Mouse (Mus musculus): ENCODE measurements around the gene Hyal6. TPM values are rescaled to one million over a fixed set of nuclear protein-coding genes. Genes with fewer than 3 reads are reported as not detected.

Gene Hyal6
- not detected in 2 replicates for polyA plus RNA-seq (2021; fragmentation: Nextera tagmentation)
- long read RNA-seq, experiment 1, result 0 reads
- long read RNA-seq, experiment 2, result 0 reads

DNA sequence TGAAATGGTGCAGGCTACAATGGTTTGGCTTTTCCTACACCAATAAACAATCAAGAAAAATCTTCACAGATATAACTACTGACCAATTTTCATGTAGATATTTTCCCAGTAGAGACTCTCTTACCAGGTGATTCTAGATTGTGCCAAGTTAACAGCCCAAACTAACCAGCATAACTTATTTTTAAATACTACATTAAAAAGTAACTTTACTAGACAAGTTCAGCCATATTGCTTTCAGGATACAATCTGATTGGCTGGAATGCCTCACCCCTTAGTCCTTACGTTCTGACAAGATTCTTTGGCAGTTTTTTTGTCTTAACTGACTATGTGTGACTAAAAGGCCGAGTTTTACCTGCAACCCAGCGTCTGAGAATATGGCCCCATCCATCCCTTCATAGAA is at the start of gene Hyal6:
Gene Hyal6, plus strand, starts transcription at position 301 of the 400 bp plus-strand sequence.

DNA sequence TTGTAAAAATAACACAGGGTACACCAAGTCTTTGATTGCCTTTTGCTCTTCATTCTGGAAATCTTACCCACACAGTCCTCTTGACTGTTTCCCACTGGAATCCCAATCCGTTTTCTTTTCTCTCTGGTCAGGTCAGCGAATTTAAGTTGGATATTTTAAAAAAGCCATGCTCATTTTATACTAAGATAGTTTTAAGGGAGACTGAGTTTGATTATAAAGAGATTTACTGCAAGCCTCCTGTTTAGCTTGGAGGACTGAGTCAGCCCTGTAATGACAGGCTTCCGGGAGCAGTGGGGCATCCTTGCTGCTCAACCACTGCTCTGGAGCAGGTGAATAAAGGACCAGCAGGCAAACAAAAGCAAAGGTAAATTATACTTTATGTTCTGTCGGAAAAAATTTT is 15.0 kb downstream of the Hyal6 start, which contains the start of gene Hyal4:
Gene Hyal4, plus strand, starts transcription at position 301 of the 400 bp plus-strand sequence.

DNA sequence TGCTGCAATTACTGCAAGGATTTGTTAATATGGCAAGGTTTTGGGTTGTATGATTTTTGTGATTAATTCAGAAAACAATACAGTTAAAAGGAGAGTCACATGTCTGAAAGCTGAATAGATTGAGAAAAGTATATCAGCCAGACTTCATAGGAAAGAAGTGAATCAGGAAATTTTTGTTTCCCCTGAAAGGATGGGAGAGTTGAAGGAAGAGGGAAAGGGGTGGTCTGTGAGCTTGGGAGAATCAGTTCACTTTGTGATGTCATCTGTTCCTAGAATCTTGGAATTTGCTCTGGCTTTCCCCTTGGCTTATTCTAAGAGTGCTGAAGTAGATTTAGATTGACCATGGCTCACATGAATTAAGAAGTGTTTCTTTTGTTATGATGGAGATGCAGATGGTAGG is 57.8 kb downstream of the Hyal6 start, which contains the start of gene Spam1:
Gene Spam1, plus strand, starts transcription at position 301 of the 400 bp plus-strand sequence.

Other genes with a start within 250 kb of the Hyal6 start
- gene Iqub, start 218.2 kb upstream of the Hyal6 start, polyA plus RNA-seq (2021; fragmentation: Nextera tagmentation), result 0.64 and 0.78 TPM in 2 replicates
- 1,295 and 1,592 TPM in 2 replicates for gene Ndufa5, start 205.2 kb upstream of the Hyal6 start, polyA plus RNA-seq (2021; fragmentation: Nextera tagmentation)
- not detected in 2 replicates for gene Asb15, start 205.1 kb upstream of the Hyal6 start, polyA plus RNA-seq (2021; fragmentation: Nextera tagmentation)
- gene Lmod2, start 135.5 kb upstream of the Hyal6 start, polyA plus RNA-seq (2021; fragmentation: Nextera tagmentation), result not detected in 2 replicates
- 131 and 165 TPM in 2 replicates for gene Wasl, start 68.2 kb upstream of the Hyal6 start, polyA plus RNA-seq (2021; fragmentation: Nextera tagmentation)
- not detected in 2 replicates for gene Hyal4, start 15.1 kb downstream of the Hyal6 start, polyA plus RNA-seq (2021; fragmentation: Nextera tagmentation)
- gene Spam1, start 57.9 kb downstream of the Hyal6 start, polyA plus RNA-seq (2021; fragmentation: Nextera tagmentation), result not detected in 2 replicates
- gene Hyal5, start 124.8 kb downstream of the Hyal6 start, polyA plus RNA-seq (2021; fragmentation: Nextera tagmentation), result not detected in 2 replicates
- 16.8 and 20.7 TPM in 2 replicates for gene Tmem229a, start 223.1 kb downstream of the Hyal6 start, polyA plus RNA-seq (2021; fragmentation: Nextera tagmentation)